Mouse (Mus musculus): ENCODE measurements around the gene Bmp2. TPM values are rescaled to one million over a fixed set of nuclear protein-coding genes. Genes with fewer than 3 reads are reported as not detected.

Bmp2 gene
- polyA plus RNA-seq, 1 experiment from 2014 or later: 1.6 TPM

- 85% methylated on average over 9 of the region's 9 CpGs for WGBS
- no peaks in the 10 kb centered on the region for H3K4me1 ChIP-seq
- no peaks in the 10 kb centered on the region for H3K36me3 ChIP-seq
- H3K27me3 ChIP-seq (ENCODE audit: low read depth, poor library complexity, severe bottlenecking): no peaks in the 10 kb centered on the region
- DNase-seq (ENCODE audit: low spot score): no peak
- no peak overlapping the region for H3K27ac ChIP-seq (replicated peaks)
- no peaks in the 10 kb centered on the region for H3K9me3 ChIP-seq (replicated peaks)
- H3K4me3 ChIP-seq: no peak overlapping the region
These were observed 16.5 kb upstream of the Bmp2 start for GRCm38 (mm10) chr2:133535481-133535880.

DNA sequence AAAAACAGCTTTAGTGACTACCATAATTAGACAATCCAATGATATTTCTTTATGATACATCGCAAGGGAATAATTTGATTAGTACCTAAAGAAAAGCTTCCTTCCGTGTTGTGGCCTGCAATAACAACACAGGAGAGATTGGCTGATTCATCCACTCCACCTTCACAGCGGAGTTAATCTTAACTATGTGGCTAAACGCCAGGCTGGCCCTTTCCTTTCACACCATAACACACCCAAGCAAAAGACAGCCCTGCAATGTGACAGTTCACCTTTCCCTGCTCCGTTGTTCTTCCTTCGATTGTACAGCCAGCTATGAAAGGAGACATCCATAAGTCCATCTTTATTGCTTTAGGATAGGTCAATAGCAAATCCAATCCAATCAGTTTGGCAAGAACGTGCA is 15.1 kb upstream of the Bmp2 start:
- H3K4me3 ChIP-seq: no peak overlapping the region
- H3K9me3 ChIP-seq (replicated peaks): no peaks in the 10 kb centered on the region
- H3K36me3 ChIP-seq: no peaks in the 10 kb centered on the region
- no peaks in the 10 kb centered on the region for H3K27me3 ChIP-seq (ENCODE audit: low read depth, poor library complexity, severe bottlenecking)
- no peak overlapping the region for H3K27ac ChIP-seq (replicated peaks)
- no peak for DNase-seq (ENCODE audit: low spot score)
- no peaks in the 10 kb centered on the region for H3K4me1 ChIP-seq
- 92% methylated on average over 7 of the region's 7 CpGs for WGBS

- no peak for DNase-seq (ENCODE audit: low spot score)
- no peaks in the 10 kb centered on the region for H3K4me1 ChIP-seq
- 77% methylated on average over 1 of the region's 1 CpGs for WGBS
These were observed 11.3 kb upstream of the Bmp2 start for GRCm38 (mm10) chr2:133540702-133541101.

GRCm38 (mm10) chr2:133550238-133550682 is 1.7 kb upstream of the Bmp2 start:
- Histone ChIP-seq H3K27ac (replicated peaks) (no peak overlapping the region), H3K4me1 (peaks cover 30% of the 10 kb centered on the region), H3K9me3 (replicated peaks) (no peaks in the 10 kb centered on the region), H3K4me3 (no peak overlapping the region), H3K27me3 (ENCODE audit: low read depth, poor library complexity, severe bottlenecking) (peaks cover 68% of the 10 kb centered on the region), H3K36me3 (no peaks in the 10 kb centered on the region)
- DNase-seq (ENCODE audit: low spot score): peak; percentile 52
- WGBS: 38% methylated on average over 4 of the region's 4 CpGs

More at GRCm38 (mm10) chr2:133540702-133541101, 11.3 kb upstream of the Bmp2 start:
- H3K9me3 ChIP-seq (replicated peaks): no peaks in the 10 kb centered on the region
- H3K27ac ChIP-seq (replicated peaks): no peak overlapping the region
- no peaks in the 10 kb centered on the region for H3K36me3 ChIP-seq
- H3K27me3 ChIP-seq (ENCODE audit: low read depth, poor library complexity, severe bottlenecking): no peaks in the 10 kb centered on the region
- H3K4me3 ChIP-seq: no peak overlapping the region

GRCm38 (mm10) chr2:133552842-133553465 is 995 bp downstream of the Bmp2 start:
- peak overlapping the region; percentile 39; the same call in 1 of the 2 replicates for H3K27ac ChIP-seq (replicated peaks)
- no peaks in the 10 kb centered on the region for H3K36me3 ChIP-seq
- no peaks in the 10 kb centered on the region for H3K9me3 ChIP-seq (replicated peaks)
- peak; percentile 67 for DNase-seq (ENCODE audit: low spot score)
- WGBS: under 1% methylated on average over 48 of the region's 48 CpGs
- peak overlapping the region; percentile 65 for H3K4me3 ChIP-seq
- peaks cover 93% of the 10 kb centered on the region for H3K27me3 ChIP-seq (ENCODE audit: low read depth, poor library complexity, severe bottlenecking)
- H3K4me1 ChIP-seq: peaks cover 30% of the 10 kb centered on the region

GRCm38 (mm10) chr2:133553911-133554285 is 1.9 kb downstream of the Bmp2 start:
- H3K27ac ChIP-seq (replicated peaks): 0 out of 2 replicates have a peak overlapping the region, but pooled peaks have one; percentile 64
- H3K9me3 ChIP-seq (replicated peaks): no peaks in the 10 kb centered on the region
- peaks cover 90% of the 10 kb centered on the region for H3K27me3 ChIP-seq (ENCODE audit: low read depth, poor library complexity, severe bottlenecking)
- 26% methylated on average over 9 of the region's 9 CpGs for WGBS
- DNase-seq (ENCODE audit: low spot score): no peak
- H3K4me1 ChIP-seq: peaks cover 30% of the 10 kb centered on the region
- H3K4me3 ChIP-seq: peak overlapping the region; percentile 65
- H3K36me3 ChIP-seq: no peaks in the 10 kb centered on the region

DNA sequence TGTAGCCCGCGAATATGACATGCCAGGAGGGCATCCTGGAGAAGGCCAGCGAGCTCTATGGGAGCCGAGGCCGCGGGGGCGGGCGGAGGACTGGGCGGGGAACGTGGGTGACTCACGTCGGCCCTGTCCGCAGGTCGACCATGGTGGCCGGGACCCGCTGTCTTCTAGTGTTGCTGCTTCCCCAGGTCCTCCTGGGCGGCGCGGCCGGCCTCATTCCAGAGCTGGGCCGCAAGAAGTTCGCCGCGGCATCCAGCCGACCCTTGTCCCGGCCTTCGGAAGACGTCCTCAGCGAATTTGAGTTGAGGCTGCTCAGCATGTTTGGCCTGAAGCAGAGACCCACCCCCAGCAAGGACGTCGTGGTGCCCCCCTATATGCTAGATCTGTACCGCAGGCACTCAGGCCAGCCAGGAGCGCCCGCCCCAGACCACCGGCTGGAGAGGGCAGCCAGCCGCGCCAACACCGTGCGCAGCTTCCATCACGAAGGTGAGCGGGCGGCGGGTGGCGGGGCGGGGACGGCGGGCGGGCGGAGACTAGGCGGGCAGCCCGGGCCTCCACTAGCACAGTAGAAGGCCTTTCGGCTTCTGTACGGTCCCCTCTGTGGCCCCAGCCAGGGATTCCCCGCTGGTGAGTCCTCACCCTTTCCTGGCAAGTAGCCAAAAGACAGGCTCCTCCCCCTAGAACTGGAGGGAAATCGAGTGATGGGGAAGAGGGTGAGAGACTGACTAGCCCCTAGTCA is 2.5 kb downstream of the Bmp2 start:
- DNase-seq (ENCODE audit: low spot score): peak; percentile 56
- H3K27me3 ChIP-seq (ENCODE audit: low read depth, poor library complexity, severe bottlenecking): peaks cover 85% of the 10 kb centered on the region
- H3K36me3 ChIP-seq: no peaks in the 10 kb centered on the region
- no peaks in the 10 kb centered on the region for H3K9me3 ChIP-seq (replicated peaks)
- under 1% methylated on average over 55 of the region's 55 CpGs for WGBS
- H3K27ac ChIP-seq (replicated peaks): peak overlapping the region; percentile 64; the same call in 1 of the 2 replicates
- H3K4me1 ChIP-seq: peaks cover 30% of the 10 kb centered on the region
- peak overlapping the region; percentile 65 for H3K4me3 ChIP-seq

- 84% methylated on average over 10 of the region's 10 CpGs for WGBS
- Histone ChIP-seq H3K9me3 (replicated peaks) (no peaks in the 10 kb centered on the region), H3K27me3 (ENCODE audit: low read depth, poor library complexity, severe bottlenecking) (no peaks in the 10 kb centered on the region), H3K27ac (replicated peaks) (no peak overlapping the region), H3K36me3 (no peaks in the 10 kb centered on the region), H3K4me3 (no peak overlapping the region), H3K4me1 (peaks cover 3% of the 10 kb centered on the region; the same call in 1 of the 2 replicates)
- DNase-seq (ENCODE audit: low spot score): no peak
These were observed 12.4 kb downstream of the Bmp2 start for GRCm38 (mm10) chr2:133564248-133564886.

- H3K4me3 ChIP-seq: no peak overlapping the region
- H3K36me3 ChIP-seq: no peaks in the 10 kb centered on the region
- peaks cover 3% of the 10 kb centered on the region; the same call in 1 of the 2 replicates for H3K4me1 ChIP-seq
- H3K9me3 ChIP-seq (replicated peaks): no peaks in the 10 kb centered on the region
- WGBS: 76% methylated on average over 5 of the region's 5 CpGs
- DNase-seq (ENCODE audit: low spot score): no peak
- no peak overlapping the region for H3K27ac ChIP-seq (replicated peaks)
- no peaks in the 10 kb centered on the region for H3K27me3 ChIP-seq (ENCODE audit: low read depth, poor library complexity, severe bottlenecking)
These were observed 13.5 kb downstream of the Bmp2 start for GRCm38 (mm10) chr2:133565424-133565823.

GRCm38 (mm10) chr2:133565995-133566710 is 14.2 kb downstream of the Bmp2 start:
- no peak for DNase-seq (ENCODE audit: low spot score)
- Histone ChIP-seq H3K4me1 (peaks cover 3% of the 10 kb centered on the region; the same call in 1 of the 2 replicates), H3K27ac (replicated peaks) (no peak overlapping the region), H3K9me3 (replicated peaks) (no peaks in the 10 kb centered on the region), H3K27me3 (ENCODE audit: low read depth, poor library complexity, severe bottlenecking) (no peaks in the 10 kb centered on the region), H3K4me3 (no peak overlapping the region), H3K36me3 (no peaks in the 10 kb centered on the region)
- WGBS: 82% methylated on average over 14 of the region's 14 CpGs

DNA sequence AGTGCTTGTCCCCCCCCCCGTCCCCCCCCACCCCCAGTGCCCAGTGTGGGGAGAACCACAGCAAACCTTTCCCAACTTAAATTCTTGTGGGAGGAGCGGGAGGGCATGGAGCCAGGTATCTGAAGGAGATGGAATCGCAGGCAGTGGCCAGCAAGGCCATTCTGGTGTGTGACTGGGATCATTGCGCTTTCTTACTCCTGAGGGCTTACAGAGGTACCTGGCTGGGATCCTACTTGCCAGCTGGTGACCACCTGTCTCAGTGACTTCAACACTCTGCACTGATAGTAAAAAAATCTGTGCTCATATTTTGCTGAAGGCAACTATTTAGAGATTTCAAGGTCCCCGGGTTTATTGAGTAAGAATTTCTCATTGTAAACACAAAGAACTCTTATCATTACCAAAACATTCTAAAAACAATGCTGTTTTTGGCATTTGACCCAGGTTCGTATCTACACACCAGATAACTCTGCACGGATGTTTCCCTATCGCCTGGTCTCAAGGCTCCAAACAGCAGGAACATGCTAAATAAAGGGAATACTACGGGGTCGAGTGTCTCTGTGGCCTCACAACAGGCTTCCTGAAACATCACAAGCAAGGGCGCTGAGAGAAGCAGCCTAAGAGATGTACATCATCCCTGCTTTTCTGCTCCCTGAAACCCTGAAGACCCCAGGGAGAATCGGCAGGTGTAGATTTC is 39.8 kb downstream of the Bmp2 start:
- H3K9me3 ChIP-seq (replicated peaks): no peaks in the 10 kb centered on the region
- no peaks in the 10 kb centered on the region for H3K36me3 ChIP-seq
- no peak overlapping the region for H3K27ac ChIP-seq (replicated peaks)
- no peak for DNase-seq (ENCODE audit: low spot score)
- peaks cover 2% of the 10 kb centered on the region; the same call in 1 of the 2 replicates for H3K4me1 ChIP-seq
- H3K27me3 ChIP-seq (ENCODE audit: low read depth, poor library complexity, severe bottlenecking): no peaks in the 10 kb centered on the region
- no peak overlapping the region for H3K4me3 ChIP-seq
- WGBS: 63% methylated on average over 12 of the region's 12 CpGs

All from midbrain, embryonic 10.5 days (tissue).